Mouse (Mus musculus): ENCODE data around the gene P2rx7. TPM values are rescaled to one million over a fixed set of nuclear protein-coding genes. Genes with fewer than 3 reads are reported as not detected.
"Not testable (repeated sequence)": the region's sequence is repeated elsewhere in the genome, so short reads cannot be mapped to it uniquely, and the experiment has no call there.

The P2rx7 gene
- polyA plus RNA-seq, 1 experiment from 2014 or later, result 1.8 TPM

- H3K9me3 ChIP-seq, result no peaks in the 10 kb centered on the region
- no peaks in the 10 kb centered on the region for H3K27me3 ChIP-seq
- no peaks in the 10 kb centered on the region for H3K36me3 ChIP-seq
- WGBS, result 64% methylated on average over 9 of the region's 9 CpGs
- H3K9ac ChIP-seq, result no peak overlapping the region
- H3K4me2 ChIP-seq, result no peak overlapping the region
- H3K4me1 ChIP-seq, result 0 out of 2 replicates have a peak, but pooled peaks cover 7% of the 10 kb centered on the region
- no peak overlapping the region for H3K27ac ChIP-seq
- H3K4me3 ChIP-seq, result no peak overlapping the region
- no peak for ATAC-seq (ENCODE audit: insufficient number of reproducible peaks, insufficient read depth, low FRiP score, low TSS enrichment, low read depth)
These were observed 3.7 kb downstream of the P2rx7 start for GRCm38 (mm10) chr5:122647256-122647924.

- H3K36me3 ChIP-seq; ATAC-seq (ENCODE audit: insufficient number of reproducible peaks, insufficient read depth, low FRiP score, low TSS enrichment, low read depth); H3K4me2 ChIP-seq; H3K27me3 ChIP-seq; H3K4me1 ChIP-seq; H3K9ac ChIP-seq; H3K9me3 ChIP-seq; H3K4me3 ChIP-seq; H3K27ac ChIP-seq: not testable (repeated sequence)
- 93% methylated on average over 14 of the region's 14 CpGs for WGBS
These were observed 4.3 kb downstream of the P2rx7 start for GRCm38 (mm10) chr5:122647952-122648374.

GRCm38 (mm10) chr5:122649264-122649663, 5.6 kb downstream of the P2rx7 start:
- Histone ChIP-seq H3K9ac (no peak overlapping the region), H3K27ac (no peak overlapping the region), H3K4me3 (no peak overlapping the region), H3K9me3 (no peaks in the 10 kb centered on the region), H3K4me1 (peaks cover 14% of the 10 kb centered on the region), H3K4me2 (no peak overlapping the region), H3K36me3 (no peaks in the 10 kb centered on the region), H3K27me3 (no peaks in the 10 kb centered on the region)
- no peak for ATAC-seq (ENCODE audit: insufficient number of reproducible peaks, insufficient read depth, low FRiP score, low TSS enrichment, low read depth)
- 81% methylated on average over 8 of the region's 8 CpGs for WGBS

GRCm38 (mm10) chr5:122650100-122650499, 6.4 kb downstream of the P2rx7 start:
- Histone ChIP-seq H3K27me3 (no peaks in the 10 kb centered on the region), H3K4me3 (no peak overlapping the region), H3K27ac (no peak overlapping the region), H3K36me3 (no peaks in the 10 kb centered on the region), H3K9ac (no peak overlapping the region), H3K9me3 (no peaks in the 10 kb centered on the region), H3K4me2 (no peak overlapping the region), H3K4me1 (peaks cover 19% of the 10 kb centered on the region)
- no peak for ATAC-seq (ENCODE audit: insufficient number of reproducible peaks, insufficient read depth, low FRiP score, low TSS enrichment, low read depth)
- 85% methylated on average over 8 of the region's 8 CpGs for WGBS

GRCm38 (mm10) chr5:122652506-122652905, 8.8 kb downstream of the P2rx7 start:
- no peak for ATAC-seq (ENCODE audit: insufficient number of reproducible peaks, insufficient read depth, low FRiP score, low TSS enrichment, low read depth)
- 84% methylated on average over 7 of the region's 7 CpGs for WGBS

GRCm38 (mm10) chr5:122653112-122653445, 9.4 kb downstream of the P2rx7 start:
- Histone ChIP-seq H3K36me3 (no peaks in the 10 kb centered on the region), H3K27ac (peak overlapping the region; percentile 41; the same call in 1 of the 2 replicates), H3K27me3 (no peaks in the 10 kb centered on the region), H3K4me3 (no peak overlapping the region), H3K9me3 (no peaks in the 10 kb centered on the region), H3K4me1 (peaks cover 19% of the 10 kb centered on the region), H3K4me2 (peak overlapping the region; percentile 14), H3K9ac (no peak overlapping the region)
- 70% methylated on average over 10 of the region's 10 CpGs for WGBS
- ATAC-seq (ENCODE audit: insufficient number of reproducible peaks, insufficient read depth, low FRiP score, low TSS enrichment, low read depth), result no peak

More at GRCm38 (mm10) chr5:122652506-122652905, 8.8 kb downstream of the P2rx7 start:
- H3K27ac ChIP-seq, result no peak overlapping the region
- H3K9ac ChIP-seq, result no peak overlapping the region
- H3K27me3 ChIP-seq, result no peaks in the 10 kb centered on the region
- peaks cover 19% of the 10 kb centered on the region for H3K4me1 ChIP-seq
- H3K4me3 ChIP-seq, result no peak overlapping the region
- H3K4me2 ChIP-seq, result no peak overlapping the region
- H3K36me3 ChIP-seq, result no peaks in the 10 kb centered on the region
- no peaks in the 10 kb centered on the region for H3K9me3 ChIP-seq

GRCm38 (mm10) chr5:122653446-122654267, 9.9 kb downstream of the P2rx7 start:
- no peaks in the 10 kb centered on the region for H3K27me3 ChIP-seq
- no peak overlapping the region for H3K4me3 ChIP-seq
- no peak for ATAC-seq (ENCODE audit: insufficient number of reproducible peaks, insufficient read depth, low FRiP score, low TSS enrichment, low read depth)
- peaks cover 19% of the 10 kb centered on the region for H3K4me1 ChIP-seq
- peak overlapping the region; percentile 73 for H3K27ac ChIP-seq
- H3K9me3 ChIP-seq, result no peaks in the 10 kb centered on the region
- WGBS, result 32% methylated on average over 15 of the region's 15 CpGs
- peak overlapping the region; percentile 46; the same call in 1 of the 2 replicates for H3K9ac ChIP-seq
- H3K36me3 ChIP-seq, result no peaks in the 10 kb centered on the region
- H3K4me2 ChIP-seq, result peak overlapping the region; percentile 14

GRCm38 (mm10) chr5:122654268-122654573, 10.5 kb downstream of the P2rx7 start:
- Histone ChIP-seq H3K4me2 (no peak overlapping the region), H3K9me3 (no peaks in the 10 kb centered on the region), H3K4me3 (no peak overlapping the region), H3K36me3 (no peaks in the 10 kb centered on the region), H3K27ac (peak overlapping the region; percentile 73), H3K9ac (peak overlapping the region; percentile 46; the same call in 1 of the 2 replicates), H3K4me1 (peaks cover 19% of the 10 kb centered on the region), H3K27me3 (no peaks in the 10 kb centered on the region)
- ATAC-seq (ENCODE audit: insufficient number of reproducible peaks, insufficient read depth, low FRiP score, low TSS enrichment, low read depth), result no peak
- WGBS, result 55% methylated on average over 5 of the region's 5 CpGs

GRCm38 (mm10) chr5:122656808-122657207, 13.1 kb downstream of the P2rx7 start:
- WGBS, result 90% methylated on average over 12 of the region's 12 CpGs
- H3K36me3 ChIP-seq, result no peaks in the 10 kb centered on the region

GRCm38 (mm10) chr5:122662501-122662900, 18.8 kb downstream of the P2rx7 start:
- no peak overlapping the region for H3K9ac ChIP-seq
- H3K9me3 ChIP-seq, result no peaks in the 10 kb centered on the region
- H3K27me3 ChIP-seq, result no peaks in the 10 kb centered on the region
- 94% methylated on average over 6 of the region's 6 CpGs for WGBS
- H3K4me1 ChIP-seq, result no peaks in the 10 kb centered on the region
- ATAC-seq (ENCODE audit: insufficient number of reproducible peaks, insufficient read depth, low FRiP score, low TSS enrichment, low read depth), result no peak
- H3K4me2 ChIP-seq, result no peak overlapping the region
- no peak overlapping the region for H3K4me3 ChIP-seq
- H3K27ac ChIP-seq, result no peak overlapping the region
- no peaks in the 10 kb centered on the region for H3K36me3 ChIP-seq

More at GRCm38 (mm10) chr5:122656808-122657207, 13.1 kb downstream of the P2rx7 start:
- Histone ChIP-seq H3K4me3 (no peak overlapping the region), H3K4me2 (no peak overlapping the region), H3K27ac (no peak overlapping the region), H3K9me3 (no peaks in the 10 kb centered on the region), H3K27me3 (no peaks in the 10 kb centered on the region), H3K9ac (no peak overlapping the region), H3K4me1 (peaks cover 19% of the 10 kb centered on the region)
- ATAC-seq (ENCODE audit: insufficient number of reproducible peaks, insufficient read depth, low FRiP score, low TSS enrichment, low read depth), result no peak

- no peaks in the 10 kb centered on the region for H3K36me3 ChIP-seq
- H3K27ac ChIP-seq, result no peak overlapping the region
These were observed 21.3 kb downstream of the P2rx7 start for GRCm38 (mm10) chr5:122665036-122665435.

More at GRCm38 (mm10) chr5:122665036-122665435, 21.3 kb downstream of the P2rx7 start:
- ATAC-seq (ENCODE audit: insufficient number of reproducible peaks, insufficient read depth, low FRiP score, low TSS enrichment, low read depth), result no peak
- H3K4me3 ChIP-seq, result no peak overlapping the region
- no peaks in the 10 kb centered on the region for H3K4me1 ChIP-seq
- WGBS, result 54% methylated on average over 5 of the region's 5 CpGs
- no peak overlapping the region for H3K9ac ChIP-seq
- no peak overlapping the region for H3K4me2 ChIP-seq
- no peaks in the 10 kb centered on the region for H3K27me3 ChIP-seq
- H3K9me3 ChIP-seq, result no peaks in the 10 kb centered on the region
